Mouse (Mus musculus) liver, adult 2 months (tissue): Measurements from ENCODE around the gene Adgrf4. TPM values are rescaled to one million over a fixed set of nuclear protein-coding genes. Genes with fewer than 3 reads are reported as not detected.
A peak's percentile ranks its signal among the peaks of the same experiment; 100 is the strongest.

Experiments
- DNase-seq: peaks from one replicate; pipeline ENCODE4 v3.0.0-alpha.2; 2011; ENCODE audit warnings: low read depth, low spot score; ENCODE audit errors: extremely low read depth
- H3K27ac ChIP-seq: fragments of 200-500 bp; replicated peaks from 2 replicates; pipeline ENCODE4 v1.5.1; 2012; ENCODE audit warnings: low read depth, mild to moderate bottlenecking, control low read depth, inconsistent platforms, low read length; ENCODE audit not compliant: insufficient read depth
- H3K27me3 ChIP-seq: fragments of 200-500 bp; 2 replicates; pipeline ENCODE4 v1.6.1; 2012; ENCODE audit warnings: mild to moderate bottlenecking, moderate library complexity, low read length, inconsistent platforms; ENCODE audit not compliant: control insufficient read depth, insufficient read depth
- H3K36me3 ChIP-seq: fragments of 200-500 bp; 2 replicates; pipeline ENCODE4 v1.6.1; 2012; ENCODE audit warnings: low read length, inconsistent platforms; ENCODE audit not compliant: control insufficient read depth, insufficient read depth
- H3K4me1 ChIP-seq: fragments of 200-500 bp; 2 replicates; pipeline ENCODE4 v1.6.1; 2011; ENCODE audit warnings: low read length; ENCODE audit not compliant: control insufficient read depth, insufficient read depth
- H3K4me3 ChIP-seq: fragments of 200-500 bp; 2 replicates; pipeline ENCODE4 v1.5.1; 2011; ENCODE audit warnings: low read depth, mild to moderate bottlenecking, control low read depth, low read length, moderate library complexity; ENCODE audit not compliant: insufficient read depth
- H3K79me2 ChIP-seq: fragments of 200-500 bp; 2 replicates; pipeline ENCODE4 v1.6.1; 2012; ENCODE audit warnings: inconsistent platforms, mild to moderate bottlenecking, low read length, moderate library complexity; ENCODE audit not compliant: control insufficient read depth, insufficient read depth
- H3K9ac ChIP-seq: fragments of 200-500 bp; 2 replicates; pipeline ENCODE4 v1.6.1; 2012; ENCODE audit warnings: low read depth, mild to moderate bottlenecking, control low read depth, inconsistent platforms, low read length
- CTCF ChIP-seq: fragments of 200-500 bp; IDR thresholded peaks from 2 replicates; pipeline ENCODE4 v1.5.1; 2011; ENCODE audit warnings: low read depth, low read length, control low read depth
- POLR2A ChIP-seq: fragments of 200-500 bp; IDR thresholded peaks from 2 replicates; pipeline ENCODE4 v1.6.1; 2011; ENCODE audit warnings: low read length, control low read depth; ENCODE audit not compliant: insufficient read depth; ENCODE audit errors: extremely low read depth
- WGBS: fragments of 180-500 bp; shearing (Covaris S2); methylation state at CpG from one replicate; pipeline ENCODE4 v1.1.7; 2018; 5-methylcytosine and 5-hydroxymethylcytosine counted together
- polyA plus RNA-seq: library from polyadenylated mRNA; depleted of rRNA; stranded (reverse); fragments of >200 nt; gene quantifications from 2 replicates; pipeline ENCODE4 v1.2.3, GENCODE M21; 2012
- total RNA-seq: library from RNA; depleted of rRNA; stranded (reverse); fragments of >200 nt; gene quantifications from 2 replicates; pipeline ENCODE4 v1.2.3, GENCODE M21; 2014

Gene Adgrf4
- total and polyA plus RNA-seq, 2 experiments: 0.04 TPM; not detected in 1

DNA sequence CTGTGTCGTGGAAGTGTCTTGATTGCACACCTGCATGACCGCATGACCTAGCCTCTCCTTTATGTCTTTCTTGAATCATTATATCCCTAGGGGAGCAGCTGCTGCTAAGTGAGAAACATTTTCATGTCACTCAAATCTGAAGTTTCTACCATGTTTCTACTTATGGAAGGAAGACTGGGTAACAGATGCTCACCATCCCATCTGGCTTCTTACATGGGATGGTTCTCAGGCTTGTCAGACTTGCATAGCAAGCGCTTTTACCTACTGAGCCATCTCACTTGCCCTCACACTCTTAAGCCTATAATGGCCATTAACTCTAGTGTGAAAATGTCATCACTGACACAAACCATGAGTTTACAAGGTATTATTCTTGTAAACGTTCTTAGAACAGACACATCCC, 13.5 kb upstream of the Adgrf4 start:
- H3K4me3 ChIP-seq: no peak overlapping the region
- no peak overlapping the region for H3K9ac ChIP-seq
- H3K79me2 ChIP-seq: no peaks in the 10 kb centered on the region
- H3K4me1 ChIP-seq: no peaks in the 10 kb centered on the region
- H3K27ac ChIP-seq: no peak overlapping the region
- WGBS: 79% methylated on average over 4 of the region's 4 CpGs
- no peaks in the 10 kb centered on the region for H3K27me3 ChIP-seq
- no peak for DNase-seq
- no peaks in the 10 kb centered on the region for H3K36me3 ChIP-seq
- TF ChIP-seq CTCF (no peak), POLR2A (no peak)

DNA sequence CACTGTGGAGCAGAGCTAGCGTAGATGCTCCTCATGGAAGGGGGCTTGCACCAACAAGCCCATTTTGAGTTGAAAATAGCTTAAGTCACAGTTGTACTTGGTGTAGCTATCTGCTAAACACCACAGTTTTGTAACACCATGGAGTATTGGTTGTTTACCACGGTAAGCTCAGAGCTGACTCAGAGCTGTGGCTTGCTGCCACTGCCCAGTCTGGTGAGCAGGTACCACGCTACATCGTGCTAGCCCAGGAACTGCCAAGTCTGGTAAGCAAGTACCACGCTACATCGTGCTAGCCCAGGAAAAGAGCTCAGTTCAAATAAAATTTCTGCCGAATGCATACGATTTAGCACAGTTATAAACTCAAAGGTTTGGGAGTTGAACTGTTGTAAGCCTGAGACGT, 10.1 kb upstream of the Adgrf4 start:
- TF ChIP-seq CTCF (no peak), POLR2A (no peak)
- WGBS: 87% methylated on average over 9 of the region's 9 CpGs
- Histone ChIP-seq H3K79me2 (no peaks in the 10 kb centered on the region), H3K27ac (no peak overlapping the region), H3K4me1 (no peaks in the 10 kb centered on the region), H3K27me3 (no peaks in the 10 kb centered on the region), H3K4me3 (no peak overlapping the region), H3K9ac (no peak overlapping the region), H3K36me3 (no peaks in the 10 kb centered on the region)
- no peak for DNase-seq

DNA sequence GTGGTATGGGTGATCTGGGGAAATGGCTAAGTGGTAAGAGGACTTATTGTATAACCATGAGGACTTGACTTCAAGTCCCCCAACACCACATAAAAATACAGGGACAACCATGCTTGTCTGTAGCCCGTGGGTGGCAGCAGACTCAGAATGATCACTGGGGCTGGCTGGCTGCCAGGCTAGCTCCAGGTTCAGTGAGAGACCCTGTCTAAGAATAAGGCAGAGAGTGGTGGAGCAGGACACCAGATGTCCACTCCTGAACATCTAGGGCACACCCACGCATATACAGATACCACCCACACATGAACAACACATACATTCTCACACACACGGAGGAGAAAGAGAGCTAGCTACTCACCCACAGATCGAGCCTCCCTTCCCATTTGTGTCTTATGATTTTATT, 2.6 kb upstream of the Adgrf4 start:
- Histone ChIP-seq H3K9ac (no peak overlapping the region), H3K4me3 (no peak overlapping the region), H3K27me3 (no peaks in the 10 kb centered on the region), H3K79me2 (no peaks in the 10 kb centered on the region), H3K36me3 (no peaks in the 10 kb centered on the region), H3K4me1 (no peaks in the 10 kb centered on the region), H3K27ac (no peak overlapping the region)
- 82% methylated on average over 4 of the region's 4 CpGs for WGBS
- DNase-seq: no peak
- TF ChIP-seq POLR2A (no peak), CTCF (no peak)

DNA sequence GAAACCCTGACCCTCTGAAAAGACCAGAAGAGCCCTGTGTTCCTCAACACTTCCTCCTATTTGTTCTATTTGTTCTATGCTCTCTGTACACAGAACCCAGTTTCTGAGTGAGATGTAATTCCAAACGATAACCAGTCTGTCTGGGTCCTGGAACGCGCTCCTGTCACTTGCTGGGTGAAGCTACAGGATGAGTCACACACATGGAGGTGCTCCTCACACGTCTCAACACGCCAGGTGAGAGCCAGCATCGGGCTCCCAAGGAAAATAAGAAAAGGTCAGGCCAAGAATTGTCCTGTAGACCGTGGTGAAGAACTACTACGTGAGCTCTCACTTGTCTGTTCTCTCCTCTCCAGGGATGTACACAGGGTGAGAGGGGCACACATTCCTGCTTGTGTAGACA, 1.6 kb downstream of the Adgrf4 start:
- TF ChIP-seq CTCF (no peak), POLR2A (no peak)
- no peaks in the 10 kb centered on the region for H3K27me3 ChIP-seq
- no peaks in the 10 kb centered on the region for H3K79me2 ChIP-seq
- H3K4me1 ChIP-seq: no peaks in the 10 kb centered on the region
- 77% methylated on average over 8 of the region's 8 CpGs for WGBS
- H3K9ac ChIP-seq: no peak overlapping the region
- no peak overlapping the region for H3K27ac ChIP-seq
- DNase-seq: no peak
- no peak overlapping the region for H3K4me3 ChIP-seq
- no peaks in the 10 kb centered on the region for H3K36me3 ChIP-seq

DNA sequence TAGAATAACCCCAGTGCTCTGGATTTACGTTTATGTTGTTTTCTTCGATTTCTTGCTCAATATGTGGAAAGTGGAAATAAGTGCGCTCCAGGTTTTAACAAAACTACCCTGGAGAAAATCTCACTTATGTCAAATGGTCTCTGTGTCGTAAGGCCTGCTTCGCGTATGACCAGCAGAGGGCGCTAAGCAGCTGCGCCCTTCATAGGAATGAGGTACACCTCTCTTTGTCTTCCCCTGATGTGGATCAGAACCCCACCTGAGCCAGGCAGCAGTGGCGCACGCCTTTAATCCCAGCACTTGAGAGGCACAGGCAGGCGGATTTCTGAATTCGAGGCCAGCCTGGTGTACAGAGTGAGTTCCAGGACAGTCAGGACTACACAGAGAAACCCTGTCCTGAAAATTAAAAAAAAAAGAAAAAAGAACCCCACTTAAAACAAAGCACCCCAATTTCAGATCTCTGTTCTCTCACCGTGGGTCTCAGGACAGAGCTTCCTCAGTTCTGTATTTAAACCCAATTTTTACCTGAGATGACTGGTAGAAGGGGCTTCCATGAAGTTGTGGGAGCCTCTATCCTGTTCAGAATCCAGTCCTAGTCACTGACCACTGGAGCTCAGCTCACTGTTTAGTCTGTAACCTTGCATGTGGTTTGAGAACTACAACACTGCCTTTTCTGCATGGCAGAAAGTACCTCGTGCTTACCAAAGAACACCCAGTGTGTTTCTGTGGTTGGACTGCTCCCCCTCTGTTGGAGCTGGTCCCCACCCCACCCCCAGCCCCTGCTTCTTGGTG, 33.3 kb downstream of the Adgrf4 start:
- no peaks in the 10 kb centered on the region for H3K27me3 ChIP-seq
- peak; percentile 36 for DNase-seq
- H3K4me3 ChIP-seq: no peak overlapping the region
- peak; percentile 94 for TF ChIP-seq CTCF
- no peak for TF ChIP-seq POLR2A
- H3K79me2 ChIP-seq: no peaks in the 10 kb centered on the region
- H3K27ac ChIP-seq: no peak overlapping the region
- H3K36me3 ChIP-seq: no peaks in the 10 kb centered on the region
- no peaks in the 10 kb centered on the region for H3K4me1 ChIP-seq
- 14% methylated on average over 14 of the region's 14 CpGs for WGBS
- no peak overlapping the region for H3K9ac ChIP-seq

DNA sequence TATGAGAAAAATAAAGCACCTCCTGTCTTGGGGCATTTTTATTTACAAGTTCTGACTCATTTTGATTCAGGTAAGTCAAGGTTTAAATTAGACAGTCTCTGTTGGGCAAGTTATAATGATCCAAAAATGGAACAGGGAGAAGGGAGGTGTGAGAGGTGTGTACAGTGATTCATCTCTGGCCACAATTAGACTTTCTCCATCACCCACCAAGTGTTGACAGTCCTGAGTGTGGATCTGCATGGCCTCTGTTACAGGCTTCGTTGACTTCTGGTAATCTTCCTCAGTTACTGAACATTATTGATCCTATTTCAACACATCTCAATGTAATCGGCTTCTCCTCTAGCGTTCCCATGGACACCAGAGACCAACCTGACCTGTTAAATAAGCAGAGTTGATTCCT, 48.7 kb downstream of the Adgrf4 start:
- peak; percentile 9 for DNase-seq
- Histone ChIP-seq H3K27ac (no peak overlapping the region), H3K4me1 (no peaks in the 10 kb centered on the region), H3K79me2 (no peaks in the 10 kb centered on the region), H3K4me3 (no peak overlapping the region), H3K27me3 (no peaks in the 10 kb centered on the region), H3K36me3 (no peaks in the 10 kb centered on the region), H3K9ac (no peak overlapping the region)
- 20% methylated on average over 3 of the region's 3 CpGs for WGBS
- no peak for TF ChIP-seq POLR2A
- no peak for TF ChIP-seq CTCF
